Mouse (Mus musculus): ENCODE results near the gene Fsip1.
A peak's percentile ranks its signal among the peaks of the same experiment; 100 is the strongest.

Fsip1 gene

GRCm38 (mm10) chr2:118123743-118124142, 133.0 kb downstream of the Fsip1 start:
- no peak for DNase-seq

GRCm38 (mm10) chr2:118122291-118122690, 134.5 kb downstream of the Fsip1 start:
- DNase-seq: no peak

GRCm38 (mm10) chr2:118120751-118121150, 136.0 kb downstream of the Fsip1 start:
- no peak for DNase-seq

DNA sequence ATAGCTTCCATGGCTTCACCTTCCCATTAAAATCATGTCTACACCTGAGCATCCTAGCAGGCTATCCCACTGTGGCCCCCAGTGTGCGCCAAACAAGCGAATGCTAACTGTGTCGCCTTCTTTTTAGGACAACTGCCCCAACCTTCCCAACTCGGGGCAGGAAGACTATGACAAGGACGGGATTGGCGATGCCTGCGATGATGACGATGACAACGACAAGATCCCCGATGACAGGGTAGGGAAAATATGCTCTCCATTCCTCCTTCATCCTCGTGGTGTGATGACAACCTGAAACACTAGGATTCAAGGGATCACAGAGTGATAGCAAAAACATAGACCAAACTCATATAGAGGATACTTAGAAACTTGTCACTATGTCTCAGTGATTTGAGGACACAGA, 136.7 kb downstream of the Fsip1 start:
- DNase-seq: no peak

DNA sequence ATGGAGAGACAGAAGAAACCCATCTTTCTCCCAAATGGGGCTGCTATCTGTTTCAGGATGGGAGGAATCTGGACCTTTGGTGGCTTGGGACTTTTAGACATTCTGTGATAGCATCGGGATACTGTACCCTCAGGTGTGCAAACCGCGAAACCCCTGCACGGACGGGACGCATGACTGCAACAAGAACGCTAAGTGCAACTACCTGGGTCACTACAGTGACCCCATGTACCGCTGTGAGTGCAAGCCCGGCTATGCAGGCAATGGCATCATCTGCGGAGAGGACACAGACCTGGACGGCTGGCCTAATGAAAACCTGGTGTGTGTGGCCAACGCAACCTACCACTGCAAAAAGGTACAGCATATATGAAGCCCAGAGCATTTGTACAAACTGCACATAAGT, 137.1 kb downstream of the Fsip1 start:
- DNase-seq: no peak

DNA sequence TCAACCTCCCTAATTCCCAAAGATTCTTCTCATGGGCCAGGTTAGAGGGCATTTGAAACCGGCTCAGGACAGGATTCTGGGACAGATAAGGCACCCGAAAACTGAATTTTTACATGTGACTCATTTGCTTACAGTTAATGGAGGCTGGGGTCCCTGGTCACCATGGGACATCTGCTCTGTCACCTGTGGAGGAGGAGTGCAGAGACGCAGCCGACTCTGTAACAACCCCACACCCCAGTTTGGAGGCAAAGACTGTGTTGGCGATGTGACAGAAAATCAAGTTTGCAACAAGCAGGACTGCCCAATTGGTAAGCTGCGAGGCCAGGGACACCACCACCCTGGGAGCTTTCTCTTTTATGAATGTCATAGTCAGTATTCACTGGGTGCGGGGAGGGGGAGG, 138.3 kb downstream of the Fsip1 start:
- DNase-seq: no peak

- no peak for DNase-seq
Observed at GRCm38 (mm10) chr2:118118045-118118444, 138.7 kb downstream of the Fsip1 start.

DNA sequence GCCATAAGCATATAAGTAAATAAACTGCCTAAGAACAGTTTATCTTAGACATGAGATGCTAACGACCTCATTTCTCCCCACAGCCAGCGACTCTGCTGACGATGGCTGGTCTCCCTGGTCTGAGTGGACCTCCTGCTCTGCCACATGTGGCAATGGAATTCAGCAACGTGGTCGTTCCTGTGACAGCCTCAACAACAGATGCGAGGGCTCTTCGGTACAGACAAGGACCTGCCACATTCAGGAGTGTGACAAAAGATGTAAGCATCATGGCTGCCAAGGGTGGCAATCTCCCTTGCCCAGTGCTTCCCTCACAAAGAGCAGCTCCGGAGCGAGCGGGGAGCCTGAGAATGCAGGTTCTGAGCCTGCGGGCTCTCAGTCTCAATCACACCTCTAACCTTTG, 139.4 kb downstream of the Fsip1 start:
- no peak for DNase-seq

DNA sequence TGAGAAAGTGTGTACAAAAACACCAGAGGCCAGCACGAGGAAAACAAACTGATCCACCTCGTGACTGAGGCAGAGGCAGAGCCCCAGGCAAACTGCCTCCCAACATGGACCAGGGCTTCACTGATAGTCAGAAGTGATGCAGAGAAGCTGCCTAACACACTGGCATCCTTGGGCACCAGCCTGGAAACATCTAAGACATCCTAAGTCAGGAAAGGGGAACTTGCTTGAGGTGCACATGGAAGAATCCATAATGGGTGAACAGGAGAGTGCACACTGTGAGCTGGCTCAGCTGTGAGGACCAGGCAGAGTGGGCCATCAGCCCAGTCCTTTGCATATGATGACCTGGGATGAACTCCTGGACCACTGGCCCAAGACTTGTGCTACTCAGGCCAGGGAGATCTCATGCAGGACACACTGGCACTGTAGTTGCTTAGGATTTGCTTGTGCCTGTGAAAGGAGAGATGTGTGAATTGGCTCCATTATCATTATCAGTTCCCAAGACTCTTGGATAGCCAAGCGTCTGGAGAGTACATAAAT, 139.9 kb downstream of the Fsip1 start:
- DNase-seq: no peak

GRCm38 (mm10) chr2:118116180-118116579, 140.6 kb downstream of the Fsip1 start:
- no peak for DNase-seq

DNA sequence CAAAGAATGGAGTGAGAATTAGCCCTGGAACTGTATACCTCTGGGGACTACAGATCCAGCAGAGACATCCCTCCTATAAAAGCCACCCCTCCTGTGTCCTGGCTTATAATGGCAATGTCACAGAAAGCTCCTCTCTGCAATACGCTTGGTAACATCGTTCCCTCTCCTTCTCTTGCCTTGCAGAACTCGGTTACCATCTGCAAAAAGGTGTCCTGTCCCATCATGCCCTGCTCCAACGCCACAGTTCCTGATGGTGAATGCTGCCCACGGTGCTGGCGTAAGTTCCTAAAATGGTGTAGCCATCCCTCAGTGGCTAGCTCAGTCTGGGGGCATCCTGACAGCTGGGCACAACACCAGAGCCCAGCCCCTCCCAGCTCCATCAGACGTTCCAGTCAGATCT, 141.1 kb downstream of the Fsip1 start:
- no peak for DNase-seq

DNA sequence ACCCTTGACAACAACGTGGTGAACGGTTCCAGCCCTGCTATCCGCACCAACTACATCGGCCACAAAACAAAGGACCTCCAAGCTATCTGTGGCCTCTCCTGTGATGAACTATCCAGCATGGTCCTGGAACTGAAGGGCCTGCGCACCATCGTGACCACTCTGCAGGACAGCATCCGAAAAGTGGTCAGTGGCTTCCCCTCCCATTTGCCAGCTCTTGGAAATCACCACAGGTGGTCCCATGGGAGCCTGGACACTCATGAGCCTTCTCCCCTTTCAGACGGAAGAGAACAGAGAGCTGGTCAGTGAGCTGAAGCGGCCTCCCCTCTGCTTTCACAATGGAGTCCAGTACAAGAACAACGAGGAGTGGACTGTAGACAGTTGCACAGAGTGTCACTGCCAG, 142.1 kb downstream of the Fsip1 start:
- DNase-seq: no peak

DNA sequence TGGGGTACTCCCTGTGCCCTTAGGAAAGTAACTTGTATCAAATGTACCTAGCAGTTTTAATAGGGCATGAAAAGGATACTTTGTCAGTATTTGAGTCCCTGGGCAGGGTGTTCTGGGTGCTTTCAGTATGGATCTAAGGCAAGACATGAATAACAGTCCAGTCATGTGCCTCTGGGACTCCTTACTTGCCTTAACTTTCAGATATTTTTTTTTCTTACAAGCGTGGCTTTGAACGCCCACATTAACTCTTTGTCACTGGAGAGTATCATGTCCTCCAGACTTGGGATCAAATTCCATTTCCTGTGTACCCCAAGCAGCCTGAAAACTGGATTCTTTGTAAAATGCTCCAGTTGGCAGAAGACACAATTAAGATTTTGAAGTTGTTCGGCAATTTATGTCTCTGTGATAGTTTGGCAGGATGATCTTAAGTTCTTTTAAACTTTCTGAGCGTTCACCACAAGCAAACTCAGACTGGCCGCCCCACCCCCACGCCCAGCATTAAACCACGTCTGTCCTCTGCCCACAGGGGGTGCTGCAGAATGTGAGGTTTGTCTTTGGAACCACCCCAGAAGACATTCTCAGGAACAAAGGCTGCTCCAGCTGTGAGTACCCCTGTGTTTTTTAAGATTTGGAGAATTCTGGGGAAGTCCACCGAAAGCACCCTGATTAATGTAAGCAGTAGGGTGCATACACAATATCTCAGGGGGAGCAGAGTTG, 142.8 kb downstream of the Fsip1 start:
- DNase-seq: peak; percentile 20 to 27

- peak; percentile 12 to 24 for DNase-seq
Observed at GRCm38 (mm10) chr2:118112846-118113479, 143.8 kb downstream of the Fsip1 start.

DNA sequence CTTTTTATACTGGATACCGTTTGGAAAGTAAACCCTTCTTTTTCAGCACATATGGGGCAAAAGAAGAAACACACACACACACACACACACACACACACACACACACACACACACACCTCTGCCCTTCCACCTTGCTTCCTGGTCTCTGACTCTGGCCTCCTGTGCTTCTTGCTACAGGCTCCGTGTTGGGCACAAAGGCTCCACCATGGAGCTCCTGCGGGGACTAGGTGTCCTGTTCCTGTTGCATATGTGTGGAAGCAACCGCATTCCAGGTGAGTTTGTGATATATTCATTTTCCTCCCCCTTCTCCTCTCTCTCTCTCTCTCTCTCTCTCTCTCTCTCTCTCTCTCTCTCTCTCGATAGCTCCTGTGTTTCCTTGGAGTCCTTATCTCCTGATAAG, 144.3 kb downstream of the Fsip1 start:
- no peak for DNase-seq

DNA sequence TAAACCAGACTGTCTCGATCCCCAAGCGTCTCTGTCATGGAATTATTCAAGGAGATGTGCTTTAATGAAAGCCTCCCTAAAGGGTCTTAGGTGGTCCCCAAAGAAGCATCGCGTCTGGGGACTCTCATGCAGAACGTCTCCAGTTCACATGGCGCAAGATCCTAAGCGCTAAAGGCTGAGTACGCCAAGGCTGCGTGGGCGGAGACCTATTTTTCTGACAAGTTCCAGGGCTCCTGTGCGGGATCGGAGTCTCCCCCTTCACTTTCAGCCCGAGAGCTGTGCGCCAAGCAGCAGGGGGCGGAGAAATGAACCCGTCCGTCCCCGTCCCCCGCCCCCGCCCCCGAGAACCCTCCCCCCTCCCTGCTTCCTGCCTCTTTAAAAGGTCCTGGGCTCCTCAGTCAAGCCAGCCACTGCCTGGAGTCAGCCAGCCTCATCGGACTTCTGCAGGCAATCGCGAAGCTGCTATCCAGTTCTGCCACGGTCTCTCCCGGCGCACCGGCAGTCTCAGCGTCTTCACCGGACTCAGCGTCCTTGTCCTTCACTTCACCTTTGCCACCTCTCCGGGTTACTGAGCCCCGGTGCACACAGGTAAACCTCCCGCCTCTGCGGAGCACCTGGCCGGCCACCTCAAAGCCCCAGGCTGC, 145.2 kb downstream of the Fsip1 start, which contains the start of gene Thbs1:
Gene Thbs1 (plus strand): TSS at position 389 of the 644 bp plus-strand sequence.
- DNase-seq: peak; percentile 76 to 84

DNA sequence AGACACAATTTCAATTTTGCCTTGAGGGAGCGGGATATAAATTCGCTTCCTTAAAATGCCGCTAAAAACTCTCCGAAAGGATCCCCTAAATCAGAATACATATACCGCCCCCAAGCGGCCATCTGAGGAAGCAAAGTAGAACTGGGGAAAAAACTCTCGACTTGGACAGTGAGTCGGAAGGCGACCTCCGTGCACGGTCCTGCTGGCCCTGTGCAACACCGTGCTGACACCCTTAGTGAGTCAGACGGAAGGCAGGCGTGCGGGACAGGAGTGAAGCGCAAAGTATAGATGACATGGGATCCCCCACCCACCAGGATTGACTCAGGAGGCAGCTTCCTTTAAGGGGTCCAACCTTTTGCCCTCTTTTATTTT, 145.7 kb downstream of the Fsip1 start:
- peak; percentile 87 to 88 for DNase-seq

GRCm38 (mm10) chr2:118110225-118110915, 146.4 kb downstream of the Fsip1 start:
- DNase-seq: peak; percentile 72 to 77

DNA sequence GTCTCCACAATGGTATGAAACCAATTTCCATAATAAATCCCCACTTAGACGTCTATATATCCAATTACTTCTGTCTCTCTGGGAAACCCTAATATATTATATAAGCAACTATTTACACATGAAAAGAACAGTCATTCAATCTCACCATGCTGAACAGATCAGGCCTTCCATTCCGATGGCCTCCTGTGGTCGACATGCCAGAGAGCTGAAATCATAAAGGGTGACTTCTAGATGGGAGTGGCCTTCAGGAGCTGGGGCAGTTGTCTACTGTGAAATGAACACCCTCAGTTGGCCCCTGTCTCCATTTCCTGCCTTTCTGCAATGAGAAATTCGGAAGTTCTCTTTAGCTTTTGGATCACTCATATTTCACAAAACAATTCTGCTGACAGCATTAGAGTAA, 154.6 kb downstream of the Fsip1 start:
- no peak for DNase-seq

GRCm38 (mm10) chr2:118099104-118099503, 157.7 kb downstream of the Fsip1 start:
- DNase-seq: no peak

- no peak for DNase-seq
Observed at GRCm38 (mm10) chr2:118091226-118091625, 165.5 kb downstream of the Fsip1 start.

- no peak for DNase-seq
Observed at GRCm38 (mm10) chr2:118087044-118087726, 169.6 kb downstream of the Fsip1 start.

GRCm38 (mm10) chr2:118085647-118086046, 171.1 kb downstream of the Fsip1 start:
- no peak for DNase-seq

All from lung, adult 18-20 months (tissue).